Mouse (Mus musculus): ENCODE results near the gene Mtmr3. TPM values are rescaled to one million over a fixed set of nuclear protein-coding genes. Genes with fewer than 3 reads are reported as not detected.
"Not testable (repeated sequence)": the region's sequence is repeated elsewhere in the genome, so short reads cannot be mapped to it uniquely, and the experiment has no call there.

Gene Mtmr3
- polyA plus RNA-seq, 1 experiment from 2014 or later = 36.8 TPM

- Histone ChIP-seq H3K9ac (ENCODE audit: low read length) (no peak overlapping the region), H3K27ac (ENCODE audit: low read depth, low read length) (no peak overlapping the region), H3K36me3 (ENCODE audit: control insufficient read depth, insufficient read depth, low read length) (no peaks in the 10 kb centered on the region), H3K27me3 (ENCODE audit: control insufficient read depth, insufficient read depth, low read length) (no peaks in the 10 kb centered on the region), H3K4me1 (ENCODE audit: control insufficient read depth, insufficient read depth, low read length) (no peaks in the 10 kb centered on the region), H3K9me3 (ENCODE audit: control insufficient read depth, low read length) (no peaks in the 10 kb centered on the region), H3K4me2 (ENCODE audit: low read depth) (no peak overlapping the region), H3K4me3 (ENCODE audit: low read depth, low read length) (no peak overlapping the region)
- ATAC-seq (ENCODE audit: insufficient read depth, low FRiP score, low TSS enrichment) (no peak), DNase-seq (ENCODE audit: low spot score) (no peak)
- WGBS = 84% methylated on average over 4 of the region's 4 CpGs
These were observed 47.1 kb downstream of the Mtmr3 start for GRCm38 (mm10) chr11:4547569-4547968.

GRCm38 (mm10) chr11:4545976-4546375, 48.7 kb downstream of the Mtmr3 start:
- H3K4me3 ChIP-seq (ENCODE audit: low read depth, low read length) = no peak overlapping the region
- no peak overlapping the region for H3K9ac ChIP-seq (ENCODE audit: low read length)
- no peak for ATAC-seq (ENCODE audit: insufficient read depth, low FRiP score, low TSS enrichment)
- DNase-seq (ENCODE audit: low spot score) = no peak
- H3K27ac ChIP-seq (ENCODE audit: low read depth, low read length) = no peak overlapping the region
- no peak overlapping the region for H3K4me2 ChIP-seq (ENCODE audit: low read depth)
- no peaks in the 10 kb centered on the region for H3K9me3 ChIP-seq (ENCODE audit: control insufficient read depth, low read length)
- H3K36me3 ChIP-seq (ENCODE audit: control insufficient read depth, insufficient read depth, low read length) = no peaks in the 10 kb centered on the region
- WGBS = 79% methylated on average over 3 of the region's 3 CpGs
- no peaks in the 10 kb centered on the region for H3K4me1 ChIP-seq (ENCODE audit: control insufficient read depth, insufficient read depth, low read length)
- H3K27me3 ChIP-seq (ENCODE audit: control insufficient read depth, insufficient read depth, low read length) = no peaks in the 10 kb centered on the region

- H3K9ac ChIP-seq (ENCODE audit: low read length) = no peak overlapping the region
- H3K4me3 ChIP-seq (ENCODE audit: low read depth, low read length) = no peak overlapping the region
- H3K27ac ChIP-seq (ENCODE audit: low read depth, low read length) = no peak overlapping the region
- no peaks in the 10 kb centered on the region for H3K27me3 ChIP-seq (ENCODE audit: control insufficient read depth, insufficient read depth, low read length)
- ATAC-seq (ENCODE audit: insufficient read depth, low FRiP score, low TSS enrichment) (no peak), DNase-seq (ENCODE audit: low spot score) (no peak)
- no peaks in the 10 kb centered on the region for H3K36me3 ChIP-seq (ENCODE audit: control insufficient read depth, insufficient read depth, low read length)
- H3K4me1 ChIP-seq (ENCODE audit: control insufficient read depth, insufficient read depth, low read length) = no peaks in the 10 kb centered on the region
- WGBS = 66% methylated on average over 4 of the region's 4 CpGs
- H3K4me2 ChIP-seq (ENCODE audit: low read depth) = no peak overlapping the region
- no peaks in the 10 kb centered on the region for H3K9me3 ChIP-seq (ENCODE audit: control insufficient read depth, low read length)
These were observed 49.3 kb downstream of the Mtmr3 start for GRCm38 (mm10) chr11:4545401-4545800.

- not testable (repeated sequence) for ATAC-seq (ENCODE audit: insufficient read depth, low FRiP score, low TSS enrichment); H3K36me3 ChIP-seq (ENCODE audit: control insufficient read depth, insufficient read depth, low read length); H3K9me3 ChIP-seq (ENCODE audit: control insufficient read depth, low read length); H3K4me2 ChIP-seq (ENCODE audit: low read depth); H3K27me3 ChIP-seq (ENCODE audit: control insufficient read depth, insufficient read depth, low read length); DNase-seq (ENCODE audit: low spot score); H3K9ac ChIP-seq (ENCODE audit: low read length); H3K27ac ChIP-seq (ENCODE audit: low read depth, low read length); H3K4me3 ChIP-seq (ENCODE audit: low read depth, low read length); H3K4me1 ChIP-seq (ENCODE audit: control insufficient read depth, insufficient read depth, low read length)
- WGBS = 87% methylated on average over 1 of the region's 1 CpGs
These were observed 50.1 kb downstream of the Mtmr3 start for GRCm38 (mm10) chr11:4544627-4544921.

- Histone ChIP-seq H3K9ac (ENCODE audit: low read length) (no peak overlapping the region), H3K36me3 (ENCODE audit: control insufficient read depth, insufficient read depth, low read length) (no peaks in the 10 kb centered on the region), H3K4me3 (ENCODE audit: low read depth, low read length) (no peak overlapping the region), H3K27ac (ENCODE audit: low read depth, low read length) (no peak overlapping the region), H3K27me3 (ENCODE audit: control insufficient read depth, insufficient read depth, low read length) (no peaks in the 10 kb centered on the region), H3K4me2 (ENCODE audit: low read depth) (no peak overlapping the region), H3K4me1 (ENCODE audit: control insufficient read depth, insufficient read depth, low read length) (no peaks in the 10 kb centered on the region), H3K9me3 (ENCODE audit: control insufficient read depth, low read length) (no peaks in the 10 kb centered on the region)
- WGBS = 82% methylated on average over 7 of the region's 7 CpGs
- ATAC-seq (ENCODE audit: insufficient read depth, low FRiP score, low TSS enrichment) (no peak), DNase-seq (ENCODE audit: low spot score) (no peak)
These were observed 50.7 kb downstream of the Mtmr3 start for GRCm38 (mm10) chr11:4543746-4544626.

GRCm38 (mm10) chr11:4543040-4543551, 51.6 kb downstream of the Mtmr3 start:
- 91% methylated on average over 2 of the region's 2 CpGs for WGBS

GRCm38 (mm10) chr11:4536645-4537044, 58.0 kb downstream of the Mtmr3 start:
- no peak for DNase-seq (ENCODE audit: low spot score)

More at GRCm38 (mm10) chr11:4543040-4543551, 51.6 kb downstream of the Mtmr3 start:
- H3K36me3 ChIP-seq (ENCODE audit: control insufficient read depth, insufficient read depth, low read length) = no peaks in the 10 kb centered on the region
- H3K27me3 ChIP-seq (ENCODE audit: control insufficient read depth, insufficient read depth, low read length) = no peaks in the 10 kb centered on the region
- no peak overlapping the region for H3K27ac ChIP-seq (ENCODE audit: low read depth, low read length)
- H3K4me3 ChIP-seq (ENCODE audit: low read depth, low read length) = no peak overlapping the region
- H3K9me3 ChIP-seq (ENCODE audit: control insufficient read depth, low read length) = no peaks in the 10 kb centered on the region
- no peaks in the 10 kb centered on the region for H3K4me1 ChIP-seq (ENCODE audit: control insufficient read depth, insufficient read depth, low read length)
- ATAC-seq (ENCODE audit: insufficient read depth, low FRiP score, low TSS enrichment) (no peak), DNase-seq (ENCODE audit: low spot score) (no peak)
- no peak overlapping the region for H3K4me2 ChIP-seq (ENCODE audit: low read depth)
- H3K9ac ChIP-seq (ENCODE audit: low read length) = no peak overlapping the region

GRCm38 (mm10) chr11:4527132-4527531, 67.5 kb downstream of the Mtmr3 start:
- DNase-seq (ENCODE audit: low spot score) (no peak), ATAC-seq (ENCODE audit: insufficient read depth, low FRiP score, low TSS enrichment) (no peak)
- 96% methylated on average over 3 of the region's 3 CpGs for WGBS
- Histone ChIP-seq H3K4me1 (ENCODE audit: control insufficient read depth, insufficient read depth, low read length) (no peaks in the 10 kb centered on the region), H3K9me3 (ENCODE audit: control insufficient read depth, low read length) (no peaks in the 10 kb centered on the region), H3K4me3 (ENCODE audit: low read depth, low read length) (no peak overlapping the region), H3K4me2 (ENCODE audit: low read depth) (no peak overlapping the region), H3K9ac (ENCODE audit: low read length) (no peak overlapping the region), H3K27ac (ENCODE audit: low read depth, low read length) (no peak overlapping the region), H3K27me3 (ENCODE audit: control insufficient read depth, insufficient read depth, low read length) (no peaks in the 10 kb centered on the region), H3K36me3 (ENCODE audit: control insufficient read depth, insufficient read depth, low read length) (no peaks in the 10 kb centered on the region; the same call in 1 of the 2 replicates)

More at GRCm38 (mm10) chr11:4536645-4537044, 58.0 kb downstream of the Mtmr3 start:
- Histone ChIP-seq H3K27me3 (ENCODE audit: control insufficient read depth, insufficient read depth, low read length) (no peaks in the 10 kb centered on the region), H3K4me3 (ENCODE audit: low read depth, low read length) (no peak overlapping the region), H3K9ac (ENCODE audit: low read length) (no peak overlapping the region), H3K36me3 (ENCODE audit: control insufficient read depth, insufficient read depth, low read length) (peaks cover 2% of the 10 kb centered on the region; the same call in 1 of the 2 replicates), H3K4me2 (ENCODE audit: low read depth) (no peak overlapping the region), H3K4me1 (ENCODE audit: control insufficient read depth, insufficient read depth, low read length) (no peaks in the 10 kb centered on the region), H3K9me3 (ENCODE audit: control insufficient read depth, low read length) (no peaks in the 10 kb centered on the region), H3K27ac (ENCODE audit: low read depth, low read length) (no peak overlapping the region)
- ATAC-seq (ENCODE audit: insufficient read depth, low FRiP score, low TSS enrichment) = no peak
- WGBS = 96% methylated on average over 1 of the region's 1 CpGs

- H3K4me1 ChIP-seq (ENCODE audit: control insufficient read depth, insufficient read depth, low read length) = no peaks in the 10 kb centered on the region
- peaks cover 2% of the 10 kb centered on the region for H3K36me3 ChIP-seq (ENCODE audit: control insufficient read depth, insufficient read depth, low read length)
- WGBS = 90% methylated on average over 6 of the region's 6 CpGs
- H3K9me3 ChIP-seq (ENCODE audit: control insufficient read depth, low read length) = no peaks in the 10 kb centered on the region
- no peak overlapping the region for H3K4me2 ChIP-seq (ENCODE audit: low read depth)
- DNase-seq (ENCODE audit: low spot score) = no peak
- no peak for ATAC-seq (ENCODE audit: insufficient read depth, low FRiP score, low TSS enrichment)
- H3K4me3 ChIP-seq (ENCODE audit: low read depth, low read length) = no peak overlapping the region
- H3K27ac ChIP-seq (ENCODE audit: low read depth, low read length) = no peak overlapping the region
- no peaks in the 10 kb centered on the region for H3K27me3 ChIP-seq (ENCODE audit: control insufficient read depth, insufficient read depth, low read length)
- no peak overlapping the region for H3K9ac ChIP-seq (ENCODE audit: low read length)
These were observed 72.5 kb downstream of the Mtmr3 start for GRCm38 (mm10) chr11:4522142-4522664.

Data from neural tube, embryonic 11.5 days (tissue).